Mouse (Mus musculus): ENCODE results near the gene Gm17078.
"Not testable (repeated sequence)": the region's sequence is repeated elsewhere in the genome, so short reads cannot be mapped to it uniquely, and the experiment has no call there.

Gm17078 gene

DNA sequence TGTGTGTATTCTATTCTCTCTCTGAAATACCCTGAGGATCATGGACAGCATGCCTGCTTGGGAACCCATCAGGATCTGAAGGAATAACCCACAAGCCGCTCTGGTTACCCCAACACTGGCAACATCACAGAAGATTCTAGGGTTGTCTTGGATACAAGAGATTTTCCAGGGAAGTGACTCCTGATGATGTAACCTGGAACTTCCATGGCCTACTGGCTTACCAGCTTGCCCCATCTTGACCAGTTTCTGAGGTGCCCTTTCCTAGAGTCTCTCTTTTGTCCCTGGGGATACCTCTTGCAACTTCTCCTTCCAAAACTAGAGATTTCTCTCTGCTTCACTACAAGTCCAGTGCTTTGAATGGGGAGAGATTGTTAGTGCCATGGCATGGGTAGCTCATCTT is at the start of gene Gm17078:
Gene Gm17078 (minus strand): TSS at position 101 of the 400 bp plus-strand sequence.
- DNase-seq (ENCODE audit: low read depth in 2 of 2, low spot score in 2 of 2) = no peak

DNA sequence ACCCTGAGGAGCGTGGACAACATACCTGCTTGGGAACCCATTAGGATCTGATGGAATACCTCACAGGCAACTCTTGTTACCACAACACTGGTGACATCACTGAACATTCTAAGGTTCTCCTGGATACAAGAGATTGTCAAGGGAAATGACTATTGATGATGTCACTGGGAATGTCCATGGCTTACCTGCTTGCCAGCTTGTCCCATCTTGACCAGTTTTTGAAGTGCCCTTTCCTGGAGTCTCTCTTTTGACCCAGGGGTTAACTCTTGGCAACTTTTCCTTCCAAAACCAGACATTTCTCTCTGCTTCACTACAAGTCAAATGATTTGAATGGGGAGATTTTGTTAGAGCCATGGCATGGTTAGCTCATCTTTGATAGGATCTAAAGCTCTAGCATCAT is 24.5 kb upstream of the Gm17078 start, which contains the start of gene Gm4181:
Gene Gm4181 (minus strand): TSS at position 101 of the 400 bp plus-strand sequence.
- DNase-seq (ENCODE audit: low read depth in 2 of 2, low spot score in 2 of 2) = not testable (repeated sequence)

DNA sequence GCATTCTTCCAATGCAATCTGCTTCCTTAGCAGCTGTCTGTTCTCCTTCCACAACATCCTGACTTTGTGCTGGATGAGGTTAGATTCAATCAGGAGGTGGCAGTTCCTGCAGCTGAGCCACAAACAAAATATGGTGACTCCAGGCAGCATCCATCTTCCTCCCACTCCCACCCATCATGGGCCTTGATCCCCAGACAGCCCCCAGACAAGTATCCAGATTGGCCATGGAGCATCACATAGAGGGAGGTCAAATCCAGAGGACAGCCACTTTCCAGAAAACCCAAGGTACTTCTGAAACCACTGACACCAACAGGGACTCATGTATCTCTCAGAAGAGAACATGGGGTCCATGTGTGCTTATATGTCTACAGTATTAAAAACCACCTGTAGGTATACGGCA is 21.3 kb upstream of the Gm17078 start:
- peak; percentile 6 to 23 for DNase-seq (ENCODE audit: low read depth in 2 of 2, low spot score in 2 of 2)

DNA sequence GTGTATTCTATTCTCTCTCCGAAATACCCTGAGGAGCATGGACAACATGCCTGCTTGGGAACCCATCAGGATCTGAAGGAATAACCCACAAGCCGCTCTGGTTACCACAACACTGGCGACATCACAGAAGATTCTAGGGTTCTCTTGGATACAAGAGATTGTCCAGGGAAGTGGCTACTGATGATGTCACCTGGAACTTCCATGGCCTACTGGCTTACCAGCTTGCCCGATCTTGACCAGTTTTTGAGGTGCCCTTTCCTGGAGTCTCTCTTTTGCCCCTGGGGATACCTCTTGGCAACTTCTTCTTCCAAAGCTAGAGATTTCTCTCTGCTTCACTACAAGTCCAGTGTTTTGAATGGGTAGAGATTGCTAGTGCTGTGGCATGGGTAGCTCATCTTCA is 19.1 kb downstream of the Gm17078 start, which contains the start of gene Gm17174:
Gene Gm17174 (minus strand): TSS at position 101 of the 400 bp plus-strand sequence.
- not testable (repeated sequence) for DNase-seq (ENCODE audit: low read depth in 2 of 2, low spot score in 2 of 2)

DNA sequence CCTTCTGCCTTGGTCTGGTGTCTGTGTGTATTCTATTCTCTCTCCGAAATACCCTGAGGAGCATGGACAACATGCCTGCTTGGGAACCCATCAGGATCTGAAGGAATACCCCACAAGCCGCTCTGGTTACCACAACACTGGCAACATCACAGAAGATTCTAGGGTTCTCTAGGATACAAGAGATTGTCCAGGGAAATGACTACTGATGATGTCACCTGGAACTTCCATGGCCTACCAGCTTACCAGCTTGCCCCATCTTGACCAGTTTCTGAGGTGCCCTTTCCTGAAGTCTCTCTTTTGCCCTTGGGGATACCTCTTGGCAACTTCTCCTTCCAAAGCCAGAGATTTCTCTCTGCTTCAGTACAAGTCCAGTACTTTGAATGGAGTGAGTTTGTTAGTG is 37.1 kb downstream of the Gm17078 start, which contains the start of gene Gm17175:
Gene Gm17175 (minus strand): TSS at position 101 of the 400 bp plus-strand sequence.
- not testable (repeated sequence) for DNase-seq (ENCODE audit: low read depth in 2 of 2, low spot score in 2 of 2)
